Mouse (Mus musculus): ENCODE results near the gene Cdsn. TPM values are rescaled to one million over a fixed set of nuclear protein-coding genes. Genes with fewer than 3 reads are reported as not detected.

Cdsn gene
- total and polyA plus RNA-seq, 3 experiments, result 0.27 to 1.1 (median 0.29) TPM

GRCm38 (mm10) chr17:35539540-35539939, 12.4 kb upstream of the Cdsn start:
- Histone ChIP-seq H3K79me2 (replicated peaks; ENCODE audit: control insufficient read depth, insufficient read depth, low read length) (no peaks in the 10 kb centered on the region), H3K9ac (ENCODE audit: low read depth, low read length) (no peak overlapping the region), H3K36me3 (ENCODE audit: control insufficient read depth, insufficient read depth, low read length) (no peaks in the 10 kb centered on the region), H3K27me3 (ENCODE audit: control insufficient read depth, insufficient read depth, low read length) (no peaks in the 10 kb centered on the region), H3K27ac (no peak overlapping the region), H3K4me3 (no peak overlapping the region), H3K4me1 (ENCODE audit: control insufficient read depth, insufficient read depth, low read length) (no peaks in the 10 kb centered on the region)
- 57% methylated on average over 10 of the region's 10 CpGs for WGBS
- intact Hi-C loops (cut with DNase I), result no loop called here
- TF ChIP-seq CTCF (IDR thresholded peaks at IDR 0.05) (no peak), EP300 (IDR thresholded peaks at IDR 0.05; ENCODE audit: insufficient read depth, low read depth, low read length) (no peak), POLR2A (IDR thresholded peaks at IDR 0.05; ENCODE audit: insufficient read depth, low read depth, low read length) (no peak)
- no peak for DNase-seq

GRCm38 (mm10) chr17:35542761-35543411, 9.0 kb upstream of the Cdsn start:
- WGBS, result 78% methylated on average over 15 of the region's 15 CpGs
- Histone ChIP-seq H3K79me2 (replicated peaks; ENCODE audit: control insufficient read depth, insufficient read depth, low read length) (no peaks in the 10 kb centered on the region), H3K4me1 (ENCODE audit: control insufficient read depth, insufficient read depth, low read length) (no peaks in the 10 kb centered on the region), H3K27ac (no peak overlapping the region; the same call in 1 of the 2 replicates), H3K9ac (ENCODE audit: low read depth, low read length) (no peak overlapping the region), H3K36me3 (ENCODE audit: control insufficient read depth, insufficient read depth, low read length) (no peaks in the 10 kb centered on the region), H3K27me3 (ENCODE audit: control insufficient read depth, insufficient read depth, low read length) (no peaks in the 10 kb centered on the region), H3K4me3 (no peak overlapping the region)
- TF ChIP-seq CTCF (IDR thresholded peaks at IDR 0.05) (no peak), EP300 (IDR thresholded peaks at IDR 0.05; ENCODE audit: insufficient read depth, low read depth, low read length) (no peak), POLR2A (IDR thresholded peaks at IDR 0.05; ENCODE audit: insufficient read depth, low read depth, low read length) (no peak)
- intact Hi-C loops (cut with DNase I), result no loop called here
- DNase-seq, result no peak

- TF ChIP-seq CTCF (IDR thresholded peaks at IDR 0.05) (no peak), EP300 (IDR thresholded peaks at IDR 0.05; ENCODE audit: insufficient read depth, low read depth, low read length) (no peak), POLR2A (IDR thresholded peaks at IDR 0.05; ENCODE audit: insufficient read depth, low read depth, low read length) (no peak)
- WGBS, result 31% methylated on average over 14 of the region's 14 CpGs
- intact Hi-C loops (cut with DNase I), result no loop called here
- no peaks in the 10 kb centered on the region for H3K79me2 ChIP-seq (replicated peaks; ENCODE audit: control insufficient read depth, insufficient read depth, low read length)
- DNase-seq, result no peak
- no peak overlapping the region for H3K9ac ChIP-seq (ENCODE audit: low read depth, low read length)
- no peaks in the 10 kb centered on the region for H3K4me1 ChIP-seq (ENCODE audit: control insufficient read depth, insufficient read depth, low read length)
- H3K27me3 ChIP-seq (ENCODE audit: control insufficient read depth, insufficient read depth, low read length), result no peaks in the 10 kb centered on the region
- H3K36me3 ChIP-seq (ENCODE audit: control insufficient read depth, insufficient read depth, low read length), result no peaks in the 10 kb centered on the region
- no peak overlapping the region for H3K4me3 ChIP-seq
- peak overlapping the region; percentile 26; the same call in 1 of the 2 replicates for H3K27ac ChIP-seq
These were observed 8.5 kb upstream of the Cdsn start for GRCm38 (mm10) chr17:35543412-35543861.

GRCm38 (mm10) chr17:35544001-35544400, 7.9 kb upstream of the Cdsn start:
- DNase-seq, result no peak
- Histone ChIP-seq H3K4me3 (no peak overlapping the region), H3K36me3 (ENCODE audit: control insufficient read depth, insufficient read depth, low read length) (no peaks in the 10 kb centered on the region), H3K79me2 (replicated peaks; ENCODE audit: control insufficient read depth, insufficient read depth, low read length) (no peaks in the 10 kb centered on the region), H3K27me3 (ENCODE audit: control insufficient read depth, insufficient read depth, low read length) (no peaks in the 10 kb centered on the region), H3K27ac (no peak overlapping the region), H3K9ac (ENCODE audit: low read depth, low read length) (no peak overlapping the region), H3K4me1 (ENCODE audit: control insufficient read depth, insufficient read depth, low read length) (peaks cover 3% of the 10 kb centered on the region)
- intact Hi-C loops (cut with DNase I), result loop anchor here (2.0 kb wide), 1 partner anchor 35 kb away; no protein-coding TSS in a partner anchor
- no peak for TF ChIP-seq EP300 (IDR thresholded peaks at IDR 0.05; ENCODE audit: insufficient read depth, low read depth, low read length)
- TF ChIP-seq CTCF (IDR thresholded peaks at IDR 0.05), result no peak
- TF ChIP-seq POLR2A (IDR thresholded peaks at IDR 0.05; ENCODE audit: insufficient read depth, low read depth, low read length), result no peak
- 55% methylated on average over 6 of the region's 6 CpGs for whole genome bisulfite sequencing

- Histone ChIP-seq H3K9ac (ENCODE audit: low read depth, low read length) (no peak overlapping the region), H3K27me3 (ENCODE audit: control insufficient read depth, insufficient read depth, low read length) (no peaks in the 10 kb centered on the region), H3K36me3 (ENCODE audit: control insufficient read depth, insufficient read depth, low read length) (no peaks in the 10 kb centered on the region), H3K4me1 (ENCODE audit: control insufficient read depth, insufficient read depth, low read length) (peaks cover 3% of the 10 kb centered on the region), H3K79me2 (replicated peaks; ENCODE audit: control insufficient read depth, insufficient read depth, low read length) (no peaks in the 10 kb centered on the region), H3K4me3 (no peak overlapping the region), H3K27ac (no peak overlapping the region)
- TF ChIP-seq EP300 (IDR thresholded peaks at IDR 0.05; ENCODE audit: insufficient read depth, low read depth, low read length), result no peak
- TF ChIP-seq CTCF (IDR thresholded peaks at IDR 0.05), result peak; percentile 93
- WGBS, result 36% methylated on average over 6 of the region's 6 CpGs
- peak; percentile 42 to 70 for DNase-seq
- intact Hi-C loops (cut with DNase I), result loop anchor here (2.0 kb wide), 1 partner anchor 34 kb away; no protein-coding TSS in a partner anchor
These were observed 7.2 kb upstream of the Cdsn start for GRCm38 (mm10) chr17:35544680-35545079.

GRCm38 (mm10) chr17:35547465-35547864, 4.5 kb upstream of the Cdsn start:
- H3K79me2 ChIP-seq (replicated peaks; ENCODE audit: control insufficient read depth, insufficient read depth, low read length), result no peaks in the 10 kb centered on the region
- H3K9ac ChIP-seq (ENCODE audit: low read depth, low read length), result no peak overlapping the region
- H3K27me3 ChIP-seq (ENCODE audit: control insufficient read depth, insufficient read depth, low read length), result no peaks in the 10 kb centered on the region
- no peak overlapping the region for H3K4me3 ChIP-seq
- TF ChIP-seq EP300 (IDR thresholded peaks at IDR 0.05; ENCODE audit: insufficient read depth, low read depth, low read length) (no peak), POLR2A (IDR thresholded peaks at IDR 0.05; ENCODE audit: insufficient read depth, low read depth, low read length) (no peak), CTCF (IDR thresholded peaks at IDR 0.05) (no peak)
- WGBS, result 73% methylated on average over 2 of the region's 2 CpGs
- H3K4me1 ChIP-seq (ENCODE audit: control insufficient read depth, insufficient read depth, low read length), result peaks cover 3% of the 10 kb centered on the region
- no peak overlapping the region for H3K27ac ChIP-seq
- no peaks in the 10 kb centered on the region for H3K36me3 ChIP-seq (ENCODE audit: control insufficient read depth, insufficient read depth, low read length)
- intact Hi-C loops (cut with DNase I), result no loop called here
- DNase-seq, result no peak

Measured in heart, adult 2 months (tissue).